Mouse (Mus musculus) stomach, postnatal 0 days (tissue): Measurements from ENCODE around the gene Gm4869.

ENCODE experiments used
- CTCF ChIP-seq: IDR thresholded peaks from 2 replicates; pipeline ENCODE4 v1.5.1; 2016; ENCODE audit warnings: antibody characterized with exemption, low read depth, mild to moderate bottlenecking, moderate library complexity
- EP300 ChIP-seq: optimal IDR thresholded peaks from 2 replicates; pipeline ENCODE3; 2016; ENCODE audit warnings: antibody characterized with exemption

GRCm38 (mm10) chr5:140509204-140509603 lies 63.8 kb downstream of the Gm4869 start:
- TF ChIP-seq CTCF, result no peak
- no peak for TF ChIP-seq EP300
